In genomic region chr2:160745497-160745896, GRCm38 (mm10) we compare ENCODE assay signal across 16 mouse cellular contexts. TPM values are rescaled to one million over a fixed set of nuclear protein-coding genes. Genes with fewer than 3 reads are reported as not detected.
DNase-seq lines count a peak whose midpoint lies in the region; ATAC-seq and TF ChIP-seq lines count a peak whose summit lies in the region.
"Had no signal": no experiment of that assay in that cellular context is flagged by ENCODE, and none has a peak within 500 bp of the region (broad histone marks: within the 10 kb centered on the region; RNA-seq: fewer than 3 reads in every experiment).

No protein-coding gene starts in this region.

- no peak for TF ChIP-seq CTCF in gastrocnemius, adult 2 months (IDR thresholded peaks at IDR 0.05)
- no peak for TF ChIP-seq CTCF in left cerebral cortex, adult 2 months (IDR thresholded peaks at IDR 0.05)

- H3K27ac ChIP-seq in gastrocnemius, adult 2 months: peak overlapping the region; percentile 94
- H3K27ac ChIP-seq in left cerebral cortex, adult 2 months: 0 out of 2 replicates have a peak overlapping the region, but pooled peaks have one; percentile 5
- H3K27ac ChIP-seq: forebrain, embryonic 13.5 days; hindbrain, embryonic 13.5 days; limb, embryonic 12.5 days had no signal

- intact Hi-C loops in gastrocnemius, adult 2 months (cut with DNase I): no loop called here
- intact Hi-C loops in left cerebral cortex, adult 2 months (cut with DNase I): no loop called here

- DNase-seq in gastrocnemius, adult 2 months: no peak
- no peak for DNase-seq in gastrocnemius, postnatal 10 days
- no peak for DNase-seq in left cerebral cortex, adult 2 months (ENCODE audit: extremely low spot score in 1 of 2, low spot score in 2 of 2)
- no peak for DNase-seq in left cerebral cortex, adult 8-10 months (ENCODE audit: low spot score in 2 of 2)
- peak; percentile 73 for DNase-seq in 416B (ENCODE audit: low read depth)
- DNase-seq in right cerebral cortex, adult 18-20 months: no peak
- DNase-seq: cerebellum, adult 2 months; embryo, embryonic 11 days; kidney, postnatal 36 days; thymus, postnatal 25 days had no signal

- peak; percentile 6; the same call in 1 of the 2 replicates for ATAC-seq in granulocyte monocyte progenitor cell, adult 5-6 weeks (replicated peaks; ENCODE audit: poor library complexity, severe bottlenecking)
- ATAC-seq in erythroid progenitor cell, adult 5-6 weeks (replicated peaks; ENCODE audit: low FRiP score, poor library complexity, severe bottlenecking): no peak
- ATAC-seq: forebrain, embryonic 13.5 days; intestine, postnatal 0 days had no signal

- H3K4me3 ChIP-seq in gastrocnemius, adult 2 months: no peak overlapping the region
- no peak overlapping the region for H3K4me3 ChIP-seq in left cerebral cortex, adult 2 months
- H3K4me3 ChIP-seq: forebrain, embryonic 13.5 days; hindbrain, embryonic 13.5 days; limb, embryonic 12.5 days had no signal

RNA-seq across cellular contexts. Expression of gene Plcg1, which starts 14.4 kb away (rescaled TPM):
- 10 to 100 TPM; 24.9 to 25.3 TPM for total RNA-seq in gastrocnemius, adult 2 months (2021)
- 10 to 100 TPM; 43.3 to 64.5 TPM for total RNA-seq in gastrocnemius, postnatal 10 days (2021)
- total RNA-seq in left cerebral cortex, adult 2 months (2021): 100 to 1,000 TPM; 117 to 123 TPM
- 100 to 1,000 TPM; 103 to 121 (median 114) TPM for total RNA-seq in left cerebral cortex, adult 8-10 months (2022)
- 22.9 and 27.0 TPM in 2 replicates for total RNA-seq in granulocyte monocyte progenitor cell, adult 5-6 weeks (2014; fragmentation: Nextera tagmentation)
- 16.5 and 17.8 TPM in 2 replicates for total RNA-seq in granulocyte monocyte progenitor cell, adult 5-6 weeks (2017)
- total RNA-seq in erythroid progenitor cell, adult 5-6 weeks (2015; ENCODE audit: low replicate concordance): 2.2 and 7.5 TPM in 2 replicates
- 3.0 and 11.6 TPM in 2 replicates for total RNA-seq in erythroid progenitor cell, adult 5-6 weeks (2017; ENCODE audit: low replicate concordance)
